Mouse (Mus musculus): ENCODE results near the gene Rpgrip1.
"Not testable (repeated sequence)": the region's sequence is repeated elsewhere in the genome, so short reads cannot be mapped to it uniquely, and the experiment has no call there.

Rpgrip1 gene

DNA sequence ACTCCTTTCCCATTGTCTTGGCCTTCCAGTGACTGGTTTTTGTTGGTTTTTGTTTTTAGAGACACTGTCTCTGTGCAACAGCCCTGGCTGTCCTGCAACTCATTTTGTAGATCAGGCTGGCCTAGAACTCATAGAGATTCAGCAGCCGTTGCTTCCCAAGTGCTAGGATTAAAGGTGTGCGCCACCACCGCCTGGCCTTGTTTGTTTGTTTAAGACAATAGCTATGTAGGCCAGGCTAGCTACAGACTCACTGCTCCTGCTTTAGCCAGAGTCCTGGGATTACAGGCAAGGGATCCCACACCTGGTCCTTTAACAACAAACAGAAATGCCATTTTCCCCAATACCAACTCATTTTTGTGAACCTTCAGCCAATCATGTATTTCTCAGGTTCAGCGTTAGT, at the start of gene Rpgrip1:
Gene Rpgrip1 (plus strand): TSS at position 359 of the 400 bp plus-strand sequence.
- CTCF ChIA-PET: interaction anchor here (0.7 kb wide), 1 partner anchor 76 kb away, joined by 4 read pairs; no protein-coding TSS in a partner anchor

DNA sequence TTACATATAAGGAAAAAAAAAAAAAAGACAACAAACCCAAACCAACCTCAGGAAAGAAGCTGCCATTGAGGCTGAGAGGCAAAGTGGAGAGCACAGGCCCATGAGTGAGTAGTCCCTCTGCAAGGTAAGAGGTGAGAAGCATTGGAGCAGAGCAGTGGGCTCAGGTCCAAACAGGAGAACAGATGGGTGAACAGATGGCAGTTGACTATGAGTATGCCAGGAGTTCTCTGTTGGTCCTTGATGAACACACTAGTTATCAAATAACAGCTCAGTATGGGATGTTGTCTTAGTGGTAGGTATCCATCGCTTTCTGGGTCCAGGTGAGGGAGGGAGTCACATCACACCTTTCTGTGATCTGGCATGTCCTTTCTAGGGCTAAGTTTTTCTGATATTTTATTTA, 49.7 kb upstream of the Rpgrip1 start:
- CTCF ChIA-PET: no interaction called here

DNA sequence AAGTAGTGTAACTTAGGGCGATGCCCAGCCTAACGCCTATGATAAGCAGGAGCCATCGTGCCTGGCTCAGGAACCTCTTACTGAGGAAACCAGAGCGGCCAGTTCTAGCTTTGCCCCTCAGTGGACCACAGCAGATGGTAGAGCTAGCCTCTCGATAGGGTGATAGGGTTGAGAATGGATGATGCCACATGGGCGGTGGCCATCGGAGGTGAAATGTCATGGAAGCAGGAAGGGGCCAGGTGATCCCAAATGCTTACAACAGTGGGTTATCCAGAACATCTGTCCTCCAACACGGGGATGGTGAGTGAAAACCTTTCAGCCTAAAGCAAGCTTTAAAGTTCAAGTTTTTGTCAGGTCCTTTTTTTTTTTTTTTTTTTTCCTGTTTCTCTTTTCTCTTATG, 48.7 kb upstream of the Rpgrip1 start:
- CTCF ChIA-PET: no interaction called here

GRCm38 (mm10) chr14:52066135-52066534, 44.4 kb upstream of the Rpgrip1 start:
- CTCF ChIA-PET: no interaction called here

GRCm38 (mm10) chr14:52071599-52072137, 38.8 kb upstream of the Rpgrip1 start:
- CTCF ChIA-PET: no interaction called here

GRCm38 (mm10) chr14:52083083-52083482, 27.4 kb upstream of the Rpgrip1 start:
- CTCF ChIA-PET: no interaction called here

DNA sequence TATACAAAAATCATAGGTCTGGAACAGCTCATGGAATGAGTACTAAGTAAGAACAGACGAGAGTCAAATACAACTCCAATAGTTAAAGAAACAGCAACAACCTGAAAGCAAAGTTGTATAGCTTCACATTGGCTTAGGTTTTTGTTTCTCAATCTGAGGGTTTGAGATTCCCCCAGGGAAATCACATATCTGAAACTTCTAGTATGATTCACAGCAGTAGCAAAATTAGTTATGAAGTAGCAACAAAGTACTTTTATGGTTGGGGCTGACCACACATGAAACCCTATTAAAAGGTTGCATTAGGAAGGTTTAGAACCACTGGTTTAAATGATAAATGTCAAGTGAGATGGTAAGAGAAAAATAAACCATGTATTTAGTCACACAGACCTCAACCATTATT, 16.0 kb upstream of the Rpgrip1 start:
- CTCF ChIA-PET: interaction anchor here (1.0 kb wide), 1 partner anchor 8 kb away, joined by 3 read pairs; no protein-coding TSS in a partner anchor

DNA sequence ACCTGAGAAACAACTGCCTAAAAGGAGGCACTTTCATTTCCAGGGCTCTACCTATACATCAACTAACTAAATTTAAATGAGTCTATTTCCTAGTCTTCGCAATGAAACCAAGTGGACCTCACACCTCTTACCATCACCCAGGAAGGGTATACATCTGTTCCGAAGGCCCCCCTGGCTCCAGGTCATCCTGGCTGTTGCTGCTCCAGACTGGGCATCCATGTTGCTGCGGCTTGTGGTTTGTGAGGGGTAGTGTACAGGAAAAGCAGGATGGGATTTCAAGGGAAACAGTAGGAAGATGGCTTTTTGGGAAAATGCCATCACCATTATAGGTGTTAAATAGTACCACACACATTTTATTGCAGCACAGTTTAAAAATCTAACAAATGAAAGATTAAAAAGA, 13.3 kb upstream of the Rpgrip1 start:
- CTCF ChIA-PET: not testable (repeated sequence)

DNA sequence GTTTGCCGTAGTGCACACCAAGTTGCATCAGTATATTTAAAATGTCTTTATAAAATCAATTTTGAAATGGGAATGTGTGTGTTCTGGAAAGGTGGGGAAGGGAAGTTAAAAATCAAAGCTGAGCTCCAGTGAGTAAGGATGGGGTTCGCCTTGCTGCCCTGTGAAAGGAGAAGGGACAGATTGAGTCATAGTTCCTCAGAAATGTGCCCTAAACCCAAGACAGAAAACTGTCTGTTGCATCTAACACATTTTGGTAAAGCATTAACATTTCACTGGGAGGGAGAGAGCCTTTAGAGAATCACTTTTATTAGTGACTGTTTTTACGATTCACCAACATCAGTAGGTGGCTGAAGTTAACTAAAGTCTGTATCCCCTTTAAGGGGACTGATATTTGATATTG, 12.1 kb upstream of the Rpgrip1 start:
- CTCF ChIA-PET: interaction anchor here (0.6 to 0.7 kb wide), 2 partner anchors 15 to 75 kb away, joined by 3 to 6 read pairs; no protein-coding TSS in a partner anchor

- CTCF ChIA-PET: no interaction called here
Observed at GRCm38 (mm10) chr14:52099563-52099962, 10.9 kb upstream of the Rpgrip1 start.

DNA sequence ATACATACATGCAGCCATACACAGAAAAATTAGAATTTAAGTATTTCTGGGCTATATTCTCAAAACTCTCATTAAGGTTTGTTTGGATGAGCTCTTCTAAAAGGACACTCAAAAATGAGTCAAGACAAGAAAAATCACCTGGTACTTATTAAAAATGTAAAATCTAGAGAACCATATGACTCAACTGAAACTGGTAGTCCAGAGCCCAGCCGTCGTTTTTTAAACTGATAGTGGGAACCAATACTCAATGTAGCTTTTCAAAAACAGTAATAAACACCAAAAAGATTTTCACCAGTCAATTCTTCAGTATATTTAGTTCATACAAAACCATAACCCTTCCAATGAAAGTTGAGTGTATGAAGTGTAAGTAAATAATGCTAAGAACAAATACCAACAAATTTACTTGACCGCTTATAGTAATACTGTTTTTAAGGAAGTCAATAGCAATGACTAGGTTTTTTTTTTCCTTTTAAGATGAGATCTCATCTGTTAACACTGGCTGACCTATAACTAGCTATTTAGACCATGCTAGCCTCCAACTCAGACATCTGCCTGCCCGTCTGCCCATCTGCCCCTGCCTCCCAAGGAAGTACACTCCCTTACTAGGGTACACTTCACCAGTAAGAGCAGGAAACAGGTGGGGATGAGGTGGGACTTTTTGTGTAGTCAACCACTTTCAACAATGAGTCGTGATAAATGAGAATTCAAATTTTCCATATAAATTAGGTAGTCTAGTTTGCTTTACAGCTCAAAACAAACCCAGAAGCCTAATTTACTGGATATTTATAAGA, 10.1 kb upstream of the Rpgrip1 start:
- CTCF ChIA-PET: interaction anchor here (0.6 to 0.7 kb wide), 2 partner anchors 9 to 10 kb away, joined by 5 to 14 read pairs; no protein-coding TSS in a partner anchor

GRCm38 (mm10) chr14:52101285-52102157, 9.0 kb upstream of the Rpgrip1 start:
- CTCF ChIA-PET: interaction anchor here (0.6 to 1.0 kb wide), 3 partner anchors 10 to 42 kb away, joined by 5 to 14 read pairs (median 9); no protein-coding TSS in a partner anchor

GRCm38 (mm10) chr14:52103474-52103855, 7.0 kb upstream of the Rpgrip1 start:
- CTCF ChIA-PET: interaction anchor here (0.5 to 1.0 kb wide), 2 partner anchors 9 to 16 kb away, joined by 3 to 4 read pairs; no protein-coding TSS in a partner anchor

- CTCF ChIA-PET: interaction anchor here (0.5 kb wide), 1 partner anchor 15 kb away, joined by 4 read pairs; no protein-coding TSS in a partner anchor
Observed at GRCm38 (mm10) chr14:52103856-52104676, 6.4 kb upstream of the Rpgrip1 start, which contains the start of gene Hnrnpc. Hnrnpc (minus strand) TSS chr14:52104028.

- CTCF ChIA-PET: interaction anchor here (0.7 kb wide), 1 partner anchor 13 kb away, joined by 7 read pairs; no protein-coding TSS in a partner anchor
Observed at GRCm38 (mm10) chr14:52104677-52105285, 5.7 kb upstream of the Rpgrip1 start.

GRCm38 (mm10) chr14:52105308-52105707, 5.2 kb upstream of the Rpgrip1 start:
- CTCF ChIA-PET: interaction anchor here (0.7 kb wide), 1 partner anchor 13 kb away, joined by 7 read pairs; no protein-coding TSS in a partner anchor

DNA sequence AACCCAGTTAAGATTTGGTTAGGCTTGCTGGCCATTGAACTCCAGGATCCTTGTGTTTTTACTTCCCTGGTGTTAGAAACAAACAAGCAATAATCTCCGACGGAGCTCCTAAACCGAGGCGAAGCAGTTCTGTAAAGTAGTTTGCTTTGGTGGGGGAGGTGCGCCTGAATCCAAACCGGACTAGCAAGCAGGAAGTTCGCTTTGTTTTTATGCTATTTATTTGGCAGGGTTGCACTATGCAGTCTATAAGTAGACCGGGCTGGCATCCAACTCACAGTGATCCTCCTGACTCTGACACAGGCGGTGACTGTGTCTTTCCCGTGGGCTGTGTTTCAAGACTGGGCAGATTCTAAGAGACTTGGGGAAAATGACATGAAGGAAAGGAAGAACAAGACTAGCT, 3.8 kb upstream of the Rpgrip1 start:
- CTCF ChIA-PET: interaction anchor here (0.8 kb wide), 1 partner anchor 12 kb away, joined by 17 read pairs; no protein-coding TSS in a partner anchor

DNA sequence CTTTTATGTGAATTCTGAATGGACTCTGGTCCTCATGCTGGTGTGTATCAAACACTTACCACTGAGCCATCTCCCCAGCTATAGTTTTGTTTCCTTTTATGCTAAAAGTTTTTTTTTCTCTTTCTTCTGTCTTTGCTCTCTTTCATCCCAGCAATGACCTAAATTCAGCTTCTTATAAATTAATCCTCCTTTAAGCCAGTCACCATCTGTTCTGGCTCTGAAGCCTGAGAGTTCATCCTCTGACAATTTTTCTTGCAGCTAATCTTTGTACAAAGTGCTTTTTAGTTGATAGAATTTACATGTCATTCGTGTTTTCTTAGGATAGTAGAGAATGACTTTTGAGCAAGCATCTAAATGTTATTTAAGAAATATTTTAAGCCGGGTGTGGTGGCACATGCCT, 2.5 kb upstream of the Rpgrip1 start:
- CTCF ChIA-PET: no interaction called here

GRCm38 (mm10) chr14:52114101-52114500, 3.6 kb downstream of the Rpgrip1 start:
- CTCF ChIA-PET: no interaction called here

DNA sequence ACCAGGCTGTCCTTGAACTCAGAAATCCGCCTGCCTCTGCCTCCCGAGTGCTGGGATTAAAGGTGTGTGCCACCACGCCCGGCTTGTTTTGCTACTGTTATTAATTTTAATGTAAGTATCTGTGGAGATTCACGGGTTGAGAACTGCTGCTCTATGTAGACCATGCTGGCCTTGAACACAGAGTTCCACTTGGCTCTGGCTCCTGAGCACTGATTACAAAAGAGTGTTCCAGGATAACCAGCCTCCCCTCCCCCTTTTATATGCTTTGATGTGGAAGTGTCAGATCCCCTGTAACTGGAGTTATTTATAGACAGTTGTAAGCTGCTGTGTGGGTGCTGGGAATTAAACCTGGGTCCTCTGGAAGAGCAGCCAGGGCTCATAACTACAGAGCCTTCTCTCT, 6.7 kb downstream of the Rpgrip1 start:
- CTCF ChIA-PET: no interaction called here

Data from spleen, embryonic (tissue).